Mouse (Mus musculus) urinary bladder, postnatal 36 days (tissue): ENCODE results near the gene Gm49776.

Experiments used
- DNase-seq, 2 experiments: peaks; one replicate each; pipeline ENCODE4 v3.0.0; 2022; ENCODE audit warnings: low spot score in 2 of 2, mixed read lengths in 1 of 2

Gm49776 gene

GRCm38 (mm10) chr16:18234671-18235388 lies 23.3 kb downstream of the Gm49776 start, which contains the start of gene Zdhhc8:
Gene Zdhhc8 (minus strand): TSS chr16:18235136.
- peak in 1 of 2 experiments; percentile 77 for DNase-seq

- DNase-seq: no peak
These were observed 24.0 kb downstream of the Gm49776 start for GRCm38 (mm10) chr16:18233919-18234670.

GRCm38 (mm10) chr16:18233451-18233850 lies 24.7 kb downstream of the Gm49776 start:
- DNase-seq: no peak

- no peak for DNase-seq
These were observed 26.7 kb downstream of the Gm49776 start for GRCm38 (mm10) chr16:18231451-18231850.

GRCm38 (mm10) chr16:18231047-18231446 lies 27.1 kb downstream of the Gm49776 start:
- no peak for DNase-seq

- DNase-seq: no peak
These were observed 27.5 kb downstream of the Gm49776 start for GRCm38 (mm10) chr16:18230617-18231016.

GRCm38 (mm10) chr16:18229622-18230021 lies 28.5 kb downstream of the Gm49776 start:
- no peak for DNase-seq

- no peak for DNase-seq
These were observed 29.3 kb downstream of the Gm49776 start for GRCm38 (mm10) chr16:18228856-18229255.

- no peak for DNase-seq
These were observed 30.2 kb downstream of the Gm49776 start for GRCm38 (mm10) chr16:18227897-18228422.

- no peak for DNase-seq
These were observed 30.9 kb downstream of the Gm49776 start for GRCm38 (mm10) chr16:18227187-18227586.

- DNase-seq: no peak
These were observed 35.9 kb downstream of the Gm49776 start for GRCm38 (mm10) chr16:18222188-18222587.

GRCm38 (mm10) chr16:18221543-18221898 lies 36.6 kb downstream of the Gm49776 start:
- no peak for DNase-seq

GRCm38 (mm10) chr16:18220856-18221542 lies 37.1 kb downstream of the Gm49776 start:
- no peak for DNase-seq

- no peak for DNase-seq
These were observed 38.1 kb downstream of the Gm49776 start for GRCm38 (mm10) chr16:18220001-18220400.

- DNase-seq: no peak
These were observed 39.5 kb downstream of the Gm49776 start for GRCm38 (mm10) chr16:18218580-18218996.

GRCm38 (mm10) chr16:18217579-18217978 lies 40.5 kb downstream of the Gm49776 start, which contains the start of gene Ccdc188:
Gene Ccdc188 (plus strand): TSS chr16:18217879.
- DNase-seq: no peak

GRCm38 (mm10) chr16:18214858-18215257 lies 43.3 kb downstream of the Gm49776 start:
- DNase-seq: no peak

- no peak for DNase-seq
These were observed 44.4 kb downstream of the Gm49776 start for GRCm38 (mm10) chr16:18213689-18214088.

GRCm38 (mm10) chr16:18211417-18212171 lies 46.5 kb downstream of the Gm49776 start:
- DNase-seq: peak; percentile 75 to 79

GRCm38 (mm10) chr16:18210701-18211416 lies 47.3 kb downstream of the Gm49776 start:
- DNase-seq: peak; percentile 55 to 59
